Mouse (Mus musculus): Measurements from ENCODE around the gene Lrrc38. TPM values are rescaled to one million over a fixed set of nuclear protein-coding genes. Genes with fewer than 3 reads are reported as not detected.

Lrrc38 gene
- not detected in 2 replicates for polyA plus RNA-seq (2012; rRNA removed; ENCODE audit: low replicate concordance)

DNA sequence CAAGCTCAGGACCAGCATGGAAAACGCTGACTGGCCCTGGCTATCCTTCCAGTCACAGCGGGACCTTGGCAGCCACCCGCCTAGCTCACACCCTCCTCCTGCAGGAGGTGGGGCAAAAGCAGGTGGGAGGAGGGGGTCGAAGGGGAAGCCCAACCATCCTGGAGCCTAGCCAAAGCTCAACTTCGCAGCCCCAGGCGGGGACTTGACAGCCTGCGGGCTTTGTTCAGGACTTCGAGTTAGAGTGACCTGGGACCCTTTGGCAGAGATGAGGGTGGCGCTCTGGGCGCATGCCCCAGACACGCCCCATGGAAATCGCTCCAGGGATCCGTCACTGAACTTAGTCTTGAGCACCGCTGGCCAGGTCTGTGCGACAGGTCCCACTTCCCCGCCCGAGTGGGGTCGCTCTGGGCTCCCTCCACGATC is at the start of gene Lrrc38:
Lrrc38 (plus strand) TSS at position 274 of the 423 bp plus-strand sequence.

DNA sequence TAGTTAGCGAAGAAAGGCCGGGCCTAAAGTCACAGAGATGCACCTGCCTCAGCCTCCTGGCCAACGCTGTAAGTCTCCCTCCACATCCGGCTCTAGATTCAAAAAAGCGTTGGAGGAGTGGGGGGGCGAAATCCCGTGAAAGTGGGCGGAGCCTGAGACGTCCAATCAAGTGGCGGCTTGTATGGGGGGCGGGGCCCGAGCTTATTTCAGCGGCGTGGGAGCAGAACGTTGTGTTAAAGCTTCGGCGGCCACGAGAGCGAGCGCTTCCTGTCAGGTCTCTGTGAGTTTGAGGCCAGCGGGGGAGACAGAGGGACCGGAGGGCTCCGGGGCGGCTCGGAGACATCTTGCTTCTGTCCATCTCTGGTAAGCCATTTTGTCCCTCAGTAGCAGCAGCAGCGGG is 44.6 kb downstream of the Lrrc38 start, which contains the start of gene Pramel1:
Pramel1 (plus strand) TSS at position 248 of the 400 bp plus-strand sequence.

DNA sequence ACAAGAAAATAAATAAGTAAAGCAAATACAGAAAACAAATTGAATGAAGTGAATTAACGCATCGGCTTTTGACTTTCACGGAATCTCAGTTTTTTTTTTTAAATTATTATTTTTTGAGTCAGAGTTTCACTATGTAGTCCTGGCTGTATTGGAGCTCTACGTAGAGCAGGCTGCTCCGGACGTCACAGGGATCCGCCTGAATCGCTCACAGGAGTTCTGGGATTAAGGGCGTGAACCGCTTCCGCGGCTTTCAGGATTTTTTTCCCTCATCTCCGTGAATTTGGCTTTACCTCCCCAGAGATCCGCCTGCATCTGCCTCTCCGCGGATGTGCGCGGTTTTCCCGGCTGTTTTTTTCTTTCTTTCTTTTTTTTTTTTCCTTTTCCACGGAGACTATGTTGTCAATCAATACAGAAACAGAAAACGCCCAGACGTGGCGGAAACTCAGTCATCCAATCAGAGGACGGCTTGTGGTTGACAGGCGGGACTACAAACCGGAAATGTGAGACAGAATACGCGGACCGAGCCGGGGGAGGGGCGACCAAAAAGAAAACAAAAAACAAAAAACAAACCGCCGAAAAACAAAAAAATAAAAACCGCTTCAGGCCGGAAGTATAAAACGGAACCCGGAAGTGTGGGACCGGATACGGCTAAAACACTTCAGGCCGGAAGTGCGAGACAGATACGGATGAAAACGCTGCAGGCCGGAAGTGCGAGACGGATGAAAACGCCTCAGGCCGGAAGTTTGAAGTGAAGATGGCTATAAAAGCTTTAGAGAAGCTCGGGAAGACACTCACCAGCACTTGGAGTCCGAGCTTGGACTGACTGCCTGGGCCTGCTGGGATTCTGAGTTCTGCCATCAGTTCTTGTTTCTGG is 62.9 kb downstream of the Lrrc38 start, which contains the start of gene Pramef8:
Pramef8 (plus strand) TSS at position 208 of the 874 bp plus-strand sequence.

Other genes with a start within 250 kb of the Lrrc38 start
- 4.8 and 5.8 TPM in 2 replicates for gene Prdm2, start 136.8 kb upstream of the Lrrc38 start, polyA plus RNA-seq (2012; rRNA removed; ENCODE audit: low replicate concordance)
- gene Pdpn, start 50.2 kb upstream of the Lrrc38 start, polyA plus RNA-seq (2012; rRNA removed; ENCODE audit: low replicate concordance), result 0.77 and 1.6 TPM in 2 replicates
- not detected in 2 replicates for gene Pramel1, start 44.7 kb downstream of the Lrrc38 start, polyA plus RNA-seq (2012; rRNA removed; ENCODE audit: low replicate concordance)
- 2.2 and 3.1 TPM in 2 replicates for gene Pramef8, start 62.7 kb downstream of the Lrrc38 start, polyA plus RNA-seq (2012; rRNA removed; ENCODE audit: low replicate concordance)
- not detected in 2 replicates for gene Oog4, start 100.6 kb downstream of the Lrrc38 start, polyA plus RNA-seq (2012; rRNA removed; ENCODE audit: low replicate concordance)
- gene Gm13043, start 161.6 kb downstream of the Lrrc38 start, polyA plus RNA-seq (2012; rRNA removed; ENCODE audit: low replicate concordance), result not detected in 2 replicates
- not detected in 2 replicates for gene Gm13040, start 186.2 kb downstream of the Lrrc38 start, polyA plus RNA-seq (2012; rRNA removed; ENCODE audit: low replicate concordance)
- not detected in 2 replicates for gene BC080695, start 201.9 kb downstream of the Lrrc38 start, polyA plus RNA-seq (2012; rRNA removed; ENCODE audit: low replicate concordance)
- not detected in 2 replicates for gene Gm13057, start 202.0 kb downstream of the Lrrc38 start, polyA plus RNA-seq (2012; rRNA removed; ENCODE audit: low replicate concordance)

Measured in duodenum, adult 2 months (tissue).